Mouse (Mus musculus) neural tube, embryonic 12.5 days (tissue): Measurements from ENCODE around the gene Efcab6. TPM values are rescaled to one million over a fixed set of nuclear protein-coding genes. Genes with fewer than 3 reads are reported as not detected.
A peak's percentile ranks its signal among the peaks of the same experiment; 100 is the strongest.

ENCODE experiments used
- ATAC-seq: fragments of 200-750 bp; cut with Nextera tagmentation; 2 replicates; pipeline ENCODE4 v1.8.0; 2017; ENCODE audit warnings: low read depth, mild to moderate bottlenecking, moderate TSS enrichment, moderate library complexity; ENCODE audit not compliant: low FRiP score
- H3K27ac ChIP-seq: fragments of 300-500 bp; sonication (generic); 2 replicates; pipeline ENCODE4 v1.5.1; 2016
- H3K27me3 ChIP-seq: fragments of 300-500 bp; sonication (generic); replicated peaks from 2 replicates; pipeline ENCODE4 v1.6.1; 2016; ENCODE audit warnings: mild to moderate bottlenecking
- H3K36me3 ChIP-seq: fragments of 300-500 bp; sonication (generic); 2 replicates; pipeline ENCODE4 v1.6.1; 2016; ENCODE audit warnings: mild to moderate bottlenecking
- H3K4me1 ChIP-seq: fragments of 300-500 bp; sonication (generic); 2 replicates; pipeline ENCODE4 v1.6.1; 2016
- H3K4me2 ChIP-seq: fragments of 300-500 bp; sonication (generic); replicated peaks from 2 replicates; pipeline ENCODE4 v1.6.1; 2016; ENCODE audit warnings: mild to moderate bottlenecking
- H3K4me3 ChIP-seq: fragments of 300-500 bp; sonication (generic); 2 replicates; pipeline ENCODE4 v1.5.1; 2016
- H3K9ac ChIP-seq: fragments of 300-500 bp; sonication (generic); 2 replicates; pipeline ENCODE4 v1.6.1; 2016; ENCODE audit warnings: mild to moderate bottlenecking
- H3K9me3 ChIP-seq: fragments of 300-500 bp; sonication (generic); 2 replicates; pipeline ENCODE4 v1.6.1; 2016; ENCODE audit warnings: mild to moderate bottlenecking
- WGBS: fragments of 180-500 bp; shearing (Covaris S2); methylation state at CpG from one replicate; pipeline ENCODE4 v1.1.7; 2016; 5-methylcytosine and 5-hydroxymethylcytosine counted together
- polyA plus RNA-seq: library from polyadenylated mRNA; unstranded; fragments of >200 nt; fragmentation: Nextera tagmentation; extraction: Ambion mirVana; gene quantifications from 2 replicates; pipeline ENCODE4 v1.2.1, GENCODE M21; 2016

The Efcab6 gene
- polyA plus RNA-seq, 1 experiment from 2014 or later: 0.46 TPM

DNA sequence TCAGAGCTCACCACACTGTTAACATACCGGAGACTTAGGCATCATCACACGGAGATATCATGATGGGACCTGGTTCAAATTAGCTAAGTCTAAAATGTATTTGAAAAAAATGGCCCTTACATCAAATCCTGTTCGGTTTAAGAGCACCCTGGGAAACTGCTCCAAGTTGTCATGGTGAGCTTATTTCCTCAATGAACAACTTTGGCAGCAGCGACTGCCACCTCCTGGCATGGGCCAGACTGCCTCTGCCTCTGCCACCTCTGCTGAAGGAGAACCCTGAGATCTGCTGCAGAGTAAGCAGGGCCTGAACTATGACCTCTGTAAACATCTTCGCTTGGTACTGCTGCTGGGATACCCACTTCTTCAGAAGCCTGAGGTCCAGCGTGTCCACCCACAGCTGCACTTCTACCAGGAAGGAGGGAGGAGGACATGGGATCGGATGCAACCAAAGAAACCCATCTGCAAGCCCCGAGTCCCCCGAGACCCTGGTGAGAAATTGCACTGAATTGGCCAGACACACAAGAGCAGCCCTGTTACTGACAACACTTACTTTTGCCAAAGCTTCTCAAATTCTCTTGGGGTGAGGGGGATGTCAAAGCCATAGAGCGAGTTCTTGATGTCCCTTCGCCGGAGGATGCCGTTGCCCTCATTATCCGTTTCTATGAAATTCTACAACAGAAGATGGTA, 152.0 kb downstream of the Efcab6 start:
- WGBS: 89% methylated on average over 14 of the region's 14 CpGs

GRCm38 (mm10) chr15:83906472-83906871, 158.7 kb downstream of the Efcab6 start:
- ATAC-seq: no peak
- Histone ChIP-seq H3K4me1 (no peaks in the 10 kb centered on the region), H3K36me3 (no peaks in the 10 kb centered on the region), H3K9ac (no peak overlapping the region), H3K27ac (no peak overlapping the region), H3K9me3 (no peaks in the 10 kb centered on the region), H3K27me3 (0 out of 2 replicates have a peak, but pooled peaks cover 3% of the 10 kb centered on the region), H3K4me3 (no peak overlapping the region), H3K4me2 (no peak overlapping the region)
- WGBS: 86% methylated on average over 13 of the region's 13 CpGs

More for the DNA sequence above, 152.0 kb downstream of the Efcab6 start:
- H3K9me3 ChIP-seq: no peaks in the 10 kb centered on the region
- no peaks in the 10 kb centered on the region for H3K4me1 ChIP-seq
- no peak overlapping the region for H3K4me2 ChIP-seq
- no peak overlapping the region for H3K4me3 ChIP-seq
- no peaks in the 10 kb centered on the region for H3K27me3 ChIP-seq
- H3K36me3 ChIP-seq: no peaks in the 10 kb centered on the region
- ATAC-seq: no peak
- H3K9ac ChIP-seq: no peak overlapping the region
- no peak overlapping the region for H3K27ac ChIP-seq

GRCm38 (mm10) chr15:83897286-83897685, 167.9 kb downstream of the Efcab6 start:
- Histone ChIP-seq H3K4me3 (no peak overlapping the region), H3K4me1 (0 out of 2 replicates have a peak, but pooled peaks cover 5% of the 10 kb centered on the region), H3K27me3 (0 out of 2 replicates have a peak, but pooled peaks cover 3% of the 10 kb centered on the region), H3K36me3 (no peaks in the 10 kb centered on the region), H3K9ac (no peak overlapping the region), H3K4me2 (no peak overlapping the region), H3K9me3 (no peaks in the 10 kb centered on the region), H3K27ac (no peak overlapping the region)
- 52% methylated on average over 9 of the region's 9 CpGs for WGBS
- no peak for ATAC-seq

- Histone ChIP-seq H3K9ac (no peak overlapping the region), H3K4me3 (no peak overlapping the region), H3K9me3 (no peaks in the 10 kb centered on the region), H3K4me2 (no peak overlapping the region), H3K36me3 (no peaks in the 10 kb centered on the region), H3K27ac (no peak overlapping the region), H3K4me1 (0 out of 2 replicates have a peak, but pooled peaks cover 5% of the 10 kb centered on the region), H3K27me3 (no peaks in the 10 kb centered on the region)
- ATAC-seq: no peak
- 35% methylated on average over 9 of the region's 9 CpGs for WGBS
These were observed 169.2 kb downstream of the Efcab6 start for GRCm38 (mm10) chr15:83896011-83896410.

GRCm38 (mm10) chr15:83894261-83894660, 170.9 kb downstream of the Efcab6 start:
- Histone ChIP-seq H3K27me3 (no peaks in the 10 kb centered on the region), H3K4me3 (no peak overlapping the region), H3K9ac (no peak overlapping the region), H3K9me3 (no peaks in the 10 kb centered on the region), H3K4me2 (no peak overlapping the region), H3K4me1 (0 out of 2 replicates have a peak, but pooled peaks cover 5% of the 10 kb centered on the region), H3K36me3 (no peaks in the 10 kb centered on the region), H3K27ac (no peak overlapping the region)
- ATAC-seq: no peak
- 88% methylated on average over 7 of the region's 7 CpGs for WGBS

GRCm38 (mm10) chr15:83892871-83893270, 172.3 kb downstream of the Efcab6 start:
- H3K4me2 ChIP-seq: no peak overlapping the region
- no peak for ATAC-seq
- 89% methylated on average over 15 of the region's 15 CpGs for WGBS
- 0 out of 2 replicates have a peak, but pooled peaks cover 5% of the 10 kb centered on the region for H3K4me1 ChIP-seq
- no peaks in the 10 kb centered on the region for H3K9me3 ChIP-seq
- no peak overlapping the region for H3K4me3 ChIP-seq
- H3K27ac ChIP-seq: no peak overlapping the region
- no peaks in the 10 kb centered on the region for H3K27me3 ChIP-seq
- no peak overlapping the region for H3K9ac ChIP-seq
- no peaks in the 10 kb centered on the region for H3K36me3 ChIP-seq

DNA sequence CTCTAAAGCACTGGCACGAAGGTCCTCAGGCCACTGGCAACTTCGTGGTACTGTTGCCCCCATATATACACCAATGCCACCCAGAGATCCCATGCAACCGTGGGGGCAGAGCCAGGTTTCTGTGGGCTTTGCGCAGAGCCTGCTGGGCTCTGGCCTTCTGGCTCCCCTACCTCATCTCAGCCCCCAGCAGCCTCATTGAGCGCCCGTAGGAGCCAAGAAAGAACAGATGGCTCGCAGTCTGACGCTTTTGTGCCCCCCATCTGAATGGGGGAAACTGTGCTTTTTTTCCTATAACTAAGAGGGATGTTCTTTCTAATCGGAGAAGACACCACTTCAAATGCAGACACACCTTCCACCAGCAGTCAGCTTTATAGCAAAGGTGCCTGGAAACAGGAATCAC, 180.9 kb downstream of the Efcab6 start:
- 0 out of 2 replicates have a peak, but pooled peaks cover 4% of the 10 kb centered on the region for H3K4me1 ChIP-seq
- no peaks in the 10 kb centered on the region for H3K27me3 ChIP-seq
- H3K27ac ChIP-seq: no peak overlapping the region
- no peak for ATAC-seq
- no peak overlapping the region for H3K4me2 ChIP-seq
- no peak overlapping the region for H3K9ac ChIP-seq
- no peaks in the 10 kb centered on the region for H3K36me3 ChIP-seq
- H3K4me3 ChIP-seq: no peak overlapping the region
- WGBS: 88% methylated on average over 9 of the region's 9 CpGs
- H3K9me3 ChIP-seq: no peaks in the 10 kb centered on the region

- WGBS: 94% methylated on average over 8 of the region's 8 CpGs
- Histone ChIP-seq H3K4me2 (no peak overlapping the region), H3K4me1 (0 out of 2 replicates have a peak, but pooled peaks cover 4% of the 10 kb centered on the region), H3K9me3 (no peaks in the 10 kb centered on the region), H3K27ac (no peak overlapping the region), H3K36me3 (no peaks in the 10 kb centered on the region), H3K4me3 (no peak overlapping the region), H3K27me3 (no peaks in the 10 kb centered on the region), H3K9ac (no peak overlapping the region)
- ATAC-seq: no peak
These were observed 181.4 kb downstream of the Efcab6 start for GRCm38 (mm10) chr15:83883821-83884220.

DNA sequence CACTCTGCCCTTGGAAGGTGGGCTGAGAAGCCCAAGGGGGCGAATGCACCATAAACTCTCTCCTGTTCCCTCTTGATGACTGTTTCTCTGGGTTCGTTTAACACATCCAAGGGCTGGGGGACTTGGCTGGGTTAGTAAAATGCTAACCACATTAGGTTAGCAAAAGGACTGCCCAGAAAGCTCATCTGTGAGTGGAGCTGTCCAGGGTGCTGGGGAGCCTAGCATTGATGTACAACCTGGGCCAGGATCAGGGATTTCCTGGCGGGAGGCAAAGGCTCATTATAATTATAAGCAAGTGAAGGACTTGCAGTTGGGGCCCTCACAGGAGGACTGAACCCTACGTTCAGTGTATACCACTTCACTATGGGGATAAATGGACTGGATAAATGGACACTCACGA, 185.3 kb downstream of the Efcab6 start:
- Histone ChIP-seq H3K9me3 (no peaks in the 10 kb centered on the region), H3K27ac (no peak overlapping the region), H3K4me1 (0 out of 2 replicates have a peak, but pooled peaks cover 4% of the 10 kb centered on the region), H3K4me3 (no peak overlapping the region), H3K9ac (no peak overlapping the region), H3K27me3 (no peaks in the 10 kb centered on the region), H3K4me2 (no peak overlapping the region), H3K36me3 (no peaks in the 10 kb centered on the region)
- ATAC-seq: no peak
- WGBS: 30% methylated on average over 5 of the region's 5 CpGs

- 86% methylated on average over 2 of the region's 2 CpGs for WGBS
These were observed 187.3 kb downstream of the Efcab6 start for GRCm38 (mm10) chr15:83877898-83878297.

DNA sequence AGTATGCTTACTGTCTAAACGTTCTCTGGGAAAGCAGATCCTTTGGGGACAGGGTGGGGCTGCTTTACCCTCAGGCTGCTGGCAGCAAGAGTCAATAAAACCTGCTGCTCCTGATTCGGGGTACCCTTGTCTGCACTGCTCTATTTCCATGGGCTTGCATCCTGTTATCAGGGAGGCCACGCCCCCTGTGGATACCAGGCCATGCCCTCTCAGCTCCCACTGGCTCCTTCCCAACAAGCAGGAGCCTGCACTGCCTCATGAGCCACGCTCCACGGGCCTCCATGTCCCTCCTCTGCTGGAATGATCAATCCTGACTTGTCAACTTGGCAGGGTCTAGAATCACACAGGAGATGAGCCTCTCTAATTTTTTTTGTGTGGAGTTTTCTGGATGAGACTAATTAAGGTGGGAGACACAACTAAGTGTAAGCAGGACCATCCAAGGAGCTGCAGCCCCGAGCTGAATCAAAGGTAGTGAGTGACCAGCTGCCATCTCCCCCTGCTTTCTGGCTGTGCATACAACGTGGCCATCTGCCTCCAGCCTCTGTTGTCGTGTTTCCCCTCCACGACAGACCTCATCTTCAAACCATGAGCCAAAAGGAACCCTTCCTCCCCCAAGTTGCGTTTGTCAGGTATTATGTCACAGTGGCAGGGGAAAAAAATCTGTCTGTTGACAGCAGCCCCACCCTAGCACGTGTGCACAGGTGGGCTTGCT, 187.9 kb downstream of the Efcab6 start:
- Histone ChIP-seq H3K27ac (no peak overlapping the region), H3K9ac (no peak overlapping the region), H3K4me1 (peaks cover 9% of the 10 kb centered on the region; the same call in 1 of the 2 replicates), H3K36me3 (no peaks in the 10 kb centered on the region), H3K27me3 (no peaks in the 10 kb centered on the region), H3K9me3 (no peaks in the 10 kb centered on the region), H3K4me2 (no peak overlapping the region), H3K4me3 (no peak overlapping the region)
- WGBS: 49% methylated on average over 11 of the region's 11 CpGs
- no peak for ATAC-seq

More at GRCm38 (mm10) chr15:83877898-83878297, 187.3 kb downstream of the Efcab6 start:
- Histone ChIP-seq H3K36me3 (no peaks in the 10 kb centered on the region), H3K9me3 (no peaks in the 10 kb centered on the region), H3K27me3 (no peaks in the 10 kb centered on the region), H3K4me3 (no peak overlapping the region), H3K27ac (no peak overlapping the region), H3K4me1 (0 out of 2 replicates have a peak, but pooled peaks cover 4% of the 10 kb centered on the region), H3K4me2 (no peak overlapping the region), H3K9ac (no peak overlapping the region)
- no peak for ATAC-seq

- H3K9me3 ChIP-seq: no peaks in the 10 kb centered on the region
- 9% methylated on average over 17 of the region's 17 CpGs for WGBS
- H3K4me3 ChIP-seq: no peak overlapping the region
- peaks cover 16% of the 10 kb centered on the region for H3K4me1 ChIP-seq
- H3K9ac ChIP-seq: no peak overlapping the region
- H3K27me3 ChIP-seq: peaks cover 5% of the 10 kb centered on the region; the same call in 1 of the 2 replicates
- H3K4me2 ChIP-seq: peak overlapping the region; percentile 36
- H3K36me3 ChIP-seq: no peaks in the 10 kb centered on the region
- no peak overlapping the region for H3K27ac ChIP-seq
- ATAC-seq: no peak
These were observed 194.2 kb downstream of the Efcab6 start for GRCm38 (mm10) chr15:83870936-83871335.
